Mouse (Mus musculus) kidney, adult 9 months (tissue): Measurements from ENCODE around the gene Zfp202.

Experiments
- DNase-seq: peaks from one replicate; pipeline ENCODE4 v3.0.0; 2022

Zfp202 gene

GRCm38 (mm10) chr9:40192098-40193038 lies at the start of gene Zfp202:
Zfp202 (plus strand) TSS chr9:40192316.
- DNase-seq = peak; percentile 90

DNA sequence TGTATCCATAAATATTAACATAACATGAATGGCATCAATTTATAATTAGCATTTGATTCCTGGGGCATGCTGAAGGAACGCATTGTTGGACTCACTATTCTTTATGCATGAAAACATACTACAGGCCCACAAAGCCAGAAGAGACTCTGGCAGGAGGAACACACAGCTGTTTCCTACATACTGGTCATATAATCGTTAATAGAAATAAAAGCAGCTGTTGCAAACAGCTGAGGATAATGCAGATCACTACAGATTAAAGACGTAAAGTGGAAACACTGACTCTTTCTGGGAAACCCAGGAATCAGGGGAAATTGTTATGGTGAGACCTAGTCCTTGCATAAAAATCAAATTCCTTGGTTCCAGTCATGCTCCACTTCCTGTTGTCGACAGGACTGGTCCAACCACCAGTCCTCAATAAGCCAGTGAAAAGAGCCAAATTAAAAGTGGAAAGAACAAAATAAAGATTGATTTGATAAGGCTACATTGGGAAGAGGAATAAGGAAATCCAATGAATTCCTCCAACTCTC lies 36.9 kb upstream of the Zfp202 start:
- DNase-seq = peak; percentile 13

DNA sequence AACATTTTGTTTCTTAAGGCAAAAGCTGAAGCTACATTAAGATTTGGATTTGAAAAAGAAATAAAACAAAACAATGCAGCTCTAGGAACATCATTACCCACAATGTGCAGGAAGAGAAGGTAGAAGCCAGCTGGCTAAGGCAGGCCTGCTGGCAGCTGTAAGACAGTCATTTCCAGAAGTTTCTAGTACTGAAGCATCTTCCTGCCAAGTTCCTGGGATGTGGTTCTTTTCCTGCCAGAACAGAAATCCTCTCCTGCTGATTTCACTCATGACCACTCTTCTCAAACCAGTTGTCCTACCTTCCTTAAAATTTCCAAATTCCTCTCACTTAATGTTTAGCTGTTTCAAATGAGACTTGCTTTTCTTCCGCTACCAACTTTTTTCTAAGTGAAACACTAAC lies 25.7 kb upstream of the Zfp202 start:
- DNase-seq = no peak

DNA sequence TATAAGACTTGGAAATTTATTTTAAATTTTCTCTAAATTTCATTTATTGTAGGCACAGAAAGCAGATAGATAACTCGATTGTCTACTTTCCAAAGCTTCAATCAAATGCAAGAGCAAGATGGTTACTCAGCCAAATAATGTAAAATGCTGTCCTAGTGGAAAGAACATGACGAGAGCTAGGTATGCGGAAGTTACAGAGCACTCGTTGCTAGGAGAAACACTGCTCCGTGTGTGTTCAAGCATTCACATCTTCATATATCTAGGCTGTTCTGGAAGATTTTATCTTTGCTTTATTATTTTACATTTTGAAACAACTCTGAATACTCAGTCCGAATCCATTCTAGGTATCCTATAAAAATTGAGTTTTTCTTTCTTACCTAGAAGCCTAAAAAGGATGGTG lies 15.1 kb upstream of the Zfp202 start:
- DNase-seq = peak; percentile 41

DNA sequence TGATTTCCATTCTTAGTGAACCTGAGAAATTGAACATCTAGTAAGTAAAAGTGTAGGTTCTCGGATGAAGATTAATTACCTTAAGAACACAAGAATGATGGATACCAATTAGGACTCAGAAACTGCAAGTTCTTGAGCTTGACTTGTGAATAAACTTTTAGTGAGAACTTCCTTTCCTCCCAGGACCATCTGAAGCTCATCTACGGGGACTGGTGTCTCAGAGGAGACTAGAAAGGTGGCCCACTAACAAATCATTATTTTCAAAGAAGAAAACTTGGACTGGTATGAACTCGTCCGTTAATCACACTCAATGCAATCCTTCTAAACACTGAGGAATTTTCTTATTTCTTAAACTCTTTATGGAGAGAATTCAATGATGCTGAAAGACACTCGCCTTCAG lies 11.5 kb upstream of the Zfp202 start, which contains the start of gene Olfr986:
Gene Olfr986, plus strand, starts transcription at position 301 of the 400 bp plus-strand sequence.
- DNase-seq = no peak

DNA sequence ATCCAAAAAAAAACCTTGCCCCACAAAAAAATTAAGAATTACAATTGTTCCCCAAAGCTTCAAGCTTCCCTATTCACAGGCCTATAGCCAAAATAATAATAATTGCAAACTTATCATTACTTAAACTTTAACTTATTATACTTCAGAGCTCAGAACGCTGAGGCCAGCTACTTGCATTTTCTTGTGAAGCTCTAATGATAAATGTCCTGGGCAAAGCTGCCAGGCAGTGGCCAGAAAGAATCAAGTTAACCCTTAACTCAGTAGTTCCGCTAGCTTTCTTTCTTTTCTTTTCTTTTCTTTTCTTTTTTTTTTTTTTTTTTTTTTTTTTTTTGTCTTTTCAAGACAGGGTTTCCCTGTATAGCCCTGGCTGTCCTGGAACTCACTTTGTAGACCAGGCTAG lies 7.0 kb upstream of the Zfp202 start:
- peak; percentile 60 for DNase-seq

GRCm38 (mm10) chr9:40191086-40191876 lies 835 bp upstream of the Zfp202 start:
- no peak for DNase-seq

DNA sequence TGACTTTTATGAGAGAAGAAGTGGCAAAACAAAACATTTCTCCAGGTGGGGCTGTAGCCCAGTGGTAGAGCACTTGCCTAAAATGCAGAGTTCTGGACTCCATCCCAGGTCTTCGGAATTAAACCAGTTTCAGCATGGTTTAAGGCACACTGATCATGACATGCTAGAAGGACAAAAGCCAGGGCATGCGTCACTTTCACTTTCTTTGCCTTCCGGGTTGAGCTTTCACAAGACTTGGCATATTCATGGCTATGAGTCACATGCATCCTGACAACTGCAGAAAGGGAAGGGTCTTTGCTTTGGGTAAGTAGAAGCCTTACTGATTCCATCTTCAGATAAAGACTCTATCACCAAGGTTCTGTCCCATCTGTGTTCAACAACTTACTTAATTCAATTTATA lies 3.9 kb downstream of the Zfp202 start:
- no peak for DNase-seq

DNA sequence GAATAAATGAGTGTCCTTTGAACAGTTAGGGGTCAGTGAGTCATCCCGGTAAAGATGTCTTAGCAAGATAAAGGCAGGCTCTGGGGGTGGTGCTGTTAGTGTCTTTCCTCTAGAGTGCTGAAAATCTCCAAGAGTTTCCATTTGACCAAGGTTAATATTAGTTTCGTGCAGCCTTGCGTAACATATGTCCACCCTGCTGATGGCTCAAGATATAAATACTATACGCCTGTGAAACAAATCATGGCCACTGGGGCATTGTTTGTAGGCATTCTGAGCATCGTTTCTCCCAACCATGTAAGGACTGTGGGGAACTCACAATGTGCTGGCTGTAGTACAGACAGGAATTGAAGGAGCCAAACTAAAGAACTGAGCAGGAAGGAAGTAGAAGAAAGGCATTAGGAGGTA lies 14.4 kb downstream of the Zfp202 start:
- DNase-seq = no peak

GRCm38 (mm10) chr9:40210744-40211143 lies 18.6 kb downstream of the Zfp202 start:
- no peak for DNase-seq

DNA sequence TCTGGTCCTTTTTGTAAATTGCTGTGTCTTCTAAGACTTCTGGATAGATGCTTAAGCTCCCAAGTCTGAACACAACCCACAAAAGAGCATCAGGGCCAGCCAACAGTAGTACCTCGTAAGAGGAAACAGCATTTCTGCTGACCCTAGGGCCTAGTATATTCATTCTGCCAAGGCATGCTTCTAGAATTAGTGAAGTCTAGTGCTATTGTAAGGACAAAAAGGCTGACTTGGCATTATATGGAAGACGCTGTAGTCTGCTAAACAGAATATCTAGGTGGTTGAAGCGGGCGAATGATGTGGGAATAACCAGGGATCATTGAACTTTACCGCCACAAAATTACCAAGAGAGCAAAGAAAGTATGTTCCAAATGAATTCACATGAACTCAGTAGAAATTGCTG lies 21.9 kb downstream of the Zfp202 start:
- DNase-seq = no peak

DNA sequence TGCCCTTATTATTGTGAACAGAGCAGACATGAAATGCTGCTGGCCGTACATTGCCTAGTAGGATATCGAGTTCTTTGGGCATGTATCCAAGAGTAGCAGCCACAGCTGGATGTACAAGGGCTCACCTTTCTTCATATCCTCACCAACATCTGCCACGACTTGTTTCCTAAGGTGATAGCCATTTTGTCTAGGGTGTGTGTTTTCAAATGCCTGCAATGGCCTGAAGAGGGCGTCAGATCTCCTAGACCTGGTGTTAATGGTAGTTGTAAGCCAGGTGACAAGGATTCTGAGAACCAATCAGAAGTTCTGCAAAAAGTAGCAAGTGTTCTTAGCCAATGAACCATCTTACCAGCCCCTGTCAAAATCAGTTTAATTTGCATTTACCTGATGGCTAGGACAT lies 24.5 kb downstream of the Zfp202 start:
- no peak for DNase-seq

GRCm38 (mm10) chr9:40224289-40224688 lies 32.2 kb downstream of the Zfp202 start:
- no peak for DNase-seq

DNA sequence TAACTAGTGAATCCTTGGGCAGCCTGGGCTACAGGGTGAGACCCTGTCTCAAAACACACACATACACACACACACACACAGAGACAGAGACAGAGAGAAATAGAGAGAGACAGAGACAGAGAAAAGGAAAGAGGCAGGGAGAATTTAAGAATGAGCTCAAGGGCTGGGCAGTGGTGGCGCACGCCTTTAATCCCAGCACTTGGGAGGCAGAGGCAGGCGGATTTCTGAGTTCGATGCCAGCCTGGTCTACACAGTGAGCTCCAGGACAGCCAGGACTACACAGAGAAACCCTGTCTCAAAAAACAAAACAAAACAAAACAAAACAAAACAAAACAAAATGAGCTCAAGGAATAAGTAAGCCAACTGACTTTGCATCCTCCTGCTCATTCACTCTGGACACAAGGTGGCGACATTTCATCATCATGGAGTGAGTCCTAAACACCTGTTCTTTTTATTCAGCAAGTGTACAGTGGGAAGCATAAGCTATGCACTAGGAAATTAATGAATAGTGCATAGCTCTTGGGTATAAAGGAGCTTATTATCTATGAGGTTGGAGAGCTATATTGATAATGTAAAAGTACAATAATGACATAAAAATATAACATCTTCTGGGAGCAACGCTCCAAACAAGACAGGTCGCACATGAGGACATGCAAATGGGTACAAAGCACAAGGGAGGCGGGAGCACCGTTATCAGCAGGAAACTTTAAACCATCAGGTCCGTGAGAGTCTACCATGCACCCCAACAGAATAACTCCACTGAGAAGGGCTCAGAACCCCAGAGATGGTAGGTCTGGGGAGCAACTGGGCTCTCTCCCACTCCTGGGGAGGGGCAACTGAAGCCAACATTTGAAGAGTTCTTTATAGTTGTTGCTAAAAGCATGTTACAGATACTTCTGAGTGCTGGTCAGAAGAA lies 36.0 kb downstream of the Zfp202 start:
- peak; percentile 59 for DNase-seq

DNA sequence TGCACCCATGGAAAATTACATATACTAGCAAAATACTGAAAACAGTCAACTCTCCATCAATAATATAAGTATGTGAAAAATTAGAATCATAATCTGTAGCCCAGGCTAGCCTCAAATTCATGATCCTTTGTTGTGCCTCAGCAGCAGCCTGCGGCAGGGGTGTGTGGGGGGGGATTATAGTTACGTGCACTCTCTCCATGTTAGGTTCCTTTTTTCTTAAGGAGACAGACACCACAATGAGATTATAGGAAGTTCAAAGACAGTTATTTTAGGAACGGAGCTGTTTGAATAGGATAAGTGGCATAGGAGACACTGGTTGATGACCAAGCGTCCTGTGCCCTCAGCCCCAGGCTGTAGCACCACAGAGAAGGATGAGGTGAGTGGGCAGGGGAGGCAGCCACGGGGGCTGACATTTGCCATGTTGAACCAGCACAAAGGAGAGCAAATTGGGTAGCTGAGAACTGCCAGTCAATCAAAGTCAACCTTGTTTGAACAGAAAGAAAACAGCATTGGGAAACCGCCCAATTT lies 36.8 kb downstream of the Zfp202 start:
- no peak for DNase-seq

DNA sequence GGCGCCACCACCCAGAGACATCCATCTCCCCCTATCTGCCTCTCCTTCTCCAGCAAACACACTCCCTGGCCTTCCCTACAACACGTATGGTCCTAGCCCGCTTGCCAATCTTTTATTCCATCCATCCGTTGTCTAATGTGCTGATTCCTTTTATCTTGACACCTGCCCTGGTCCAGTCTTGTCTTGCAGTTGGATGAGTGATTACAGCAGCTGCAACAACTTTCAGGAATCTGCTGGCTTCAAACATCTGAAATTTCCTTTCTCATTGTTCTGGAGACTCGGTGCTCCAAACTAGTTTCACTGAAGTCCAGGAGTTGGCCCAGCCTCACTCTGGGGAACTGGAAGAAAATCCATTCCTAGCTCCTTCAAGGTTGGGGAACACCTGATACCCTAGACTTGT lies 37.4 kb downstream of the Zfp202 start:
- DNase-seq = no peak

DNA sequence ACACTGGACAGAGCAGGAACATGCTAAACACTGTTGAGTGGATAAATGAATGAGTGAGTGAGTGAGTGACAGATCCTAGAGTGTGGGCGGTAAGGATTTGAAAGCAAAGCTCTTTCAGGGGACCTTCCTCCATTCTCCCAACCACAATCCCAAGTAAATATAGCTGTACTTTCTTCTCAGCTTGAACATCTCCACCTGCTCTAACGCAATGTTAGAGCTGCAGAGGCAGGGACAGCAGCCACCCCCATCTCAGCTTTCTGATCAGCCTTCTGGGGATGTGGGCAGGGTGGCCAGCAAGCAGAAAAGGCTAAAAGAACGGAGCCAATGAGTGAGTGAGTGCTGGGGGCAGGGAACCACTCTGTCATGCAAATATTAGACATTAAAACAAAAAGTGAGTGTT lies 38.9 kb downstream of the Zfp202 start:
- no peak for DNase-seq

GRCm38 (mm10) chr9:40234233-40235072 lies 42.3 kb downstream of the Zfp202 start:
- no peak for DNase-seq

DNA sequence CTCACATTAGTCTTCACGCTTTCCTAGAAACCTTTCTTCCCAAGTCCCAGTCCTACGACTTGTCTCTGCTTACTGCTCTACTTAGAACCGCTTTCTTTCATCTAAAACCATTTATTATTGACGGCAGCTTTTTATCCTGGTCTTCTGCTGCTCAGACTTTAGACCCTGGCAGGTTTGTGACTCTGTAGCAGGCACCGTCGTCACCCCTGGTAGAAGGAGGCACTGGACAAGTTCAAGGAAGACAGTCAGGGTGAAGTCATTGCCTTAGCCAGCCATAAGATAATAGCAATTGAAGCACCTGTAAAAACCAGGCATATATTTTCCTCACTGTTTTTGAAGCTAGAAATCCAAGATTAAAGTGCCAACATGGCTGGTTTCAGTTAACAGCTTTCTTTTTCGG lies 43.1 kb downstream of the Zfp202 start:
- no peak for DNase-seq

DNA sequence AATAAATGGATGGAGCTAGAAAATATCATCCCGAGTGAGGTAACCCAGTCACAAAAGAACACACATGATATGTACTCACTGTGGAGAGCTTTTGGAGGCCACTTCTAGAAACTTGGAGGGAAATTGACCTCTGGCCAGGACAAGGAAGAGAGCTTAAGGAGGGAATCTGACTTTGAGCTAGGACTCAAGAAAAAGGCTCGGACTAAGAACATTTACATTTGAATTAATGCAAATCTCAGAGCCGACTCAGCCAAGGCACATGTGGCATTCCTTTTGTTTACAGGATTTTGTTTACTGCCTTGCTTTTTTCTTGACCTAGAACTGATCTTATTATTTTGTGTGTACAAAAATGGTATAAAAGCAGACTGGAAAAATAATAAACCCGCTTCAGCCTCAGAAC lies 47.6 kb downstream of the Zfp202 start:
- DNase-seq = no peak

DNA sequence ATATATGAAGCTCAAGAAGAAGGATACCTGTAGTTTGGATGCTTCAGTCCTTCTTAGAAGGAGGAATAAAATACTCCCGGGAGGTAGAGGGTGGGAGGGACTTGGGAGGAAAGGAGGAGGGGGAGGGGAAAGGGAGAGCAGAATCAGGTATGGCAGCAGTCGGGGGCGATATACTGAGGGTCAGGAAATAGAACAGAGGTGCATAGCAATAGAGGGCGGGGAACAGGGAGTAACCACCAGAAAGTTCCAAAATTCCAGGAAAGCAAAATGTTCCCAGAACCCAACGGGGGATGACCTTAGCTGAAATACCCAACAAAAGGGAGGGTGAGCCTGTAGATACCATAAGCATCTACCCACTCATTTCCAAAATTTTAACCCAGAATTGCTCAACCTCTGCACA lies 48.2 kb downstream of the Zfp202 start:
- no peak for DNase-seq
